Mouse (Mus musculus) heart, adult 2 months (tissue): ENCODE measurements around the gene Gmppb.

Experiments used
- CTCF ChIP-seq: fragments of 200-600 bp; IDR thresholded peaks from 2 replicates; pipeline ENCODE4 v1.8.1; 2022; ENCODE audit warnings: antibody characterized with exemption, mild to moderate bottlenecking, moderate library complexity
- POLR2A ChIP-seq: fragments of 200-500 bp; IDR thresholded peaks from 2 replicates; pipeline ENCODE4 v1.6.1; 2011; ENCODE audit warnings: mild to moderate bottlenecking, low read depth, low read length, control low read depth; ENCODE audit not compliant: insufficient read depth

DNA sequence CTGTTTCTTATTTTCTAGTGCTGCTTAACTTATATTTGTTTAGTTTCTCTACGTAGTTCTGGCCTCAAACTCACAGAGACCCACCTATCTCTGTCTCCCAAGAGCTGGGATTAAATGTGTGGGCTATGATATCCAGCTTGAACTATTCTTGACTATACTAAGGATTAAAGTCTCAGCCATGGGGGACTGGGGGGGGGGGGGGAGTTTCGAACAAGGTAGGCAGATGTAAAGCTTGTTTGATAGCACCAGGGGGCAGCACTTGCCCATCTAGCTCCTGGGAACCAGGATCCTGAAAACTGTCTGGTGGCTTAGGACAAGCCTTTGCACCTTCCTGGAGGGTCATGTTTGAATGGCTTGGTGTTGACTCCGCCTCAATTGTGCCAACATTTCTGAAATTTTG, 46.5 kb downstream of the Gmppb start:
- TF ChIP-seq CTCF (peak; percentile 82), POLR2A (no peak)
